Mouse (Mus musculus): ENCODE measurements around the gene Kif1a.

DNA sequence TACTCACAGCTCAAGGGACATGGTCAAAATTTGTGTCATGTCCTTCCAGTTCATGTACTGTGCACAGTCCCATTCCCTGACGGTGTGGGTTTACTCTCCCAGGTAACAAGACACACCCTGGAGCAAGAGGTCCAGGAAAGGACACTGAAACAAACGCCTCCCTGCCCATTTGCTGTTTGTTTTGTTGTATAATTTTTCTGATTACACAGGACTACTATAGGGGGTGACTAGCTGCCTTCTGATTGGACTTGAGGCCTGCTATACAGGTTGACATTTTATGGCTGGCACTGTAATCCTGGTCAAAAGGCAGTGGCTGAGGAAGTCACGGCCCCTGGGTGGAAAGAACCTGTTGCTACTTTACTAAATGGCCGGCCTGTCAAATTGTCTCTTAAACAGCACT lies 111.9 kb downstream of the Kif1a start:
- TF ChIP-seq CTCF (IDR thresholded peaks at IDR 0.05; ENCODE audit: low read depth) (no peak), EP300 (optimal IDR thresholded peaks at IDR 0.05) (no peak)

All from stomach, postnatal 0 days (tissue).